Mouse (Mus musculus): ENCODE measurements around the gene Myh3.

DNA sequence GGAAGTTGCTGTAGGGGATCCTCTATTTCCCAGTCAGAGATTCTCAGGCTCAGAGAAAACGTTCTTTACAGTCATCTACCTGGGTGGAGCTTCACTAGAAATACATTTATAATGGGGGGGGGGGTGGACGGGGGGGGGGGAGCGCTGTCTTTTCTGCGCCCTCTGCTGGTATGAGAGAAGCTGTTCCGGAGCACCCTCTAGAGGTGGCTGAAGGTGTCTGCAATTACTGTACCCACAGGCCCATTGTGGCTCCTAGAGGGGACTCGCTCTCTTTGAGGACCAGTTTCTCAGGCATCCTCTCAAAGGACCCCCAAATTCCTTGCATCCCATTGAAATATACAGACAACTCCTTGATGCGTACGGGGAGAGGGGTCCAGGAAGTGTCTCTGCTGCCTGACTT lies 23.6 kb downstream of the Myh3 start:
- no peak for TF ChIP-seq POLR2A (IDR thresholded peaks at IDR 0.05; ENCODE audit: borderline replicate concordance, control insufficient read depth, low read depth, low read length)
- peak; percentile 62 for TF ChIP-seq CTCF (IDR thresholded peaks at IDR 0.05; ENCODE audit: control insufficient read depth, insufficient read depth, low read length)
